Mouse (Mus musculus): ENCODE measurements around the gene Tbc1d25. TPM values are rescaled to one million over a fixed set of nuclear protein-coding genes. Genes with fewer than 3 reads are reported as not detected.

Gene Tbc1d25
- polyA plus RNA-seq, 1 experiment from 2014 or later: 12.1 TPM

GRCm38 (mm10) chrX:8192640-8193418, 16.8 kb upstream of the Tbc1d25 start:
- Histone ChIP-seq H3K9me3 (ENCODE audit: control insufficient read depth, low read length) (no peaks in the 10 kb centered on the region), H3K4me1 (ENCODE audit: control insufficient read depth, insufficient read depth, low read length) (no peaks in the 10 kb centered on the region), H3K4me2 (replicated peaks; ENCODE audit: low read depth, low read length) (peak overlapping the region; percentile 47), H3K9ac (ENCODE audit: low read depth, low read length) (peak overlapping the region; percentile 60; the same call in 1 of the 2 replicates), H3K27me3 (ENCODE audit: control insufficient read depth, insufficient read depth, low read length) (no peaks in the 10 kb centered on the region), H3K27ac (ENCODE audit: low read depth, low read length) (0 out of 2 replicates have a peak overlapping the region, but pooled peaks have one; percentile 20), H3K36me3 (ENCODE audit: control insufficient read depth, insufficient read depth, low read length) (no peaks in the 10 kb centered on the region), H3K4me3 (ENCODE audit: low read length) (peak overlapping the region; percentile 51)
- ATAC-seq (ENCODE audit: low FRiP score, low TSS enrichment): peak; percentile 97
- 23% methylated on average over 38 of the region's 38 CpGs for WGBS

GRCm38 (mm10) chrX:8192126-8192639, 16.2 kb upstream of the Tbc1d25 start:
- Histone ChIP-seq H3K27me3 (ENCODE audit: control insufficient read depth, insufficient read depth, low read length) (no peaks in the 10 kb centered on the region), H3K36me3 (ENCODE audit: control insufficient read depth, insufficient read depth, low read length) (no peaks in the 10 kb centered on the region), H3K4me3 (ENCODE audit: low read length) (peak overlapping the region; percentile 51), H3K4me2 (replicated peaks; ENCODE audit: low read depth, low read length) (peak overlapping the region; percentile 47), H3K4me1 (ENCODE audit: control insufficient read depth, insufficient read depth, low read length) (no peaks in the 10 kb centered on the region), H3K9ac (ENCODE audit: low read depth, low read length) (peak overlapping the region; percentile 60; the same call in 1 of the 2 replicates), H3K27ac (ENCODE audit: low read depth, low read length) (0 out of 2 replicates have a peak overlapping the region, but pooled peaks have one; percentile 20), H3K9me3 (ENCODE audit: control insufficient read depth, low read length) (no peaks in the 10 kb centered on the region)
- WGBS: 25% methylated on average over 13 of the region's 13 CpGs
- peak; percentile 63 for ATAC-seq (ENCODE audit: low FRiP score, low TSS enrichment)

DNA sequence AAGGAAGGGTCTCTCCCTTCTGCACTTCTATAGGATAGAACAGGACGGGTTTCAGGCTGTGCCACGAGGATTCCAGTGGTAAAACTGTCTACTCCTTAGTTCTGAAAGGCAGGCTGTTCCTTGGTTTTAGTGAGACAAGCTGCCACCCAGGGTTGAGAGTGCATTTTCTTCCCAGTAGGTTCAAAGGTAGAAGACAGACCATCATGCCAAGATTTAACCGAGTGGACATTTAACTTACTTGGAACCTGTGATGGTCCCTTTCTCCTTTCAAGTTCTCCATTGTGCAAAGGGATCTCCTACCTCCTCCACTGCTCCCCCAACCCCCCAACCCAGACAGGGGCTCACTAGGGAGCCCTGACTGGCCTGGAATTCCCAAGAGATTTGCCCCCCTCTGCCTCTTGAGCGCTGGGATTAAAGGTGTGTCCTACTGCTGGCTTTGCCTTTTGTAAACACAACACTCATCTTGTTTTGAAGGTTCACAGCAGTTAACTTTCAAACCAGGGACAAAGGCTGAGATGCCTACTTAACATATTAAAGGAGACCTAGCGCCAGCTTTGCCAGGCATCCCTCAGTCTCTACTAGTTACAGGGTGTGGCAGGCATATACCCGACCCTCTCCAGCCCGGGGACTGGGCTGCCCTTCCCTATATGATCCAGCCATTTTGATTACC, 7.0 kb upstream of the Tbc1d25 start:
- 15% methylated on average over 7 of the region's 7 CpGs for WGBS
- Histone ChIP-seq H3K4me3 (ENCODE audit: low read length) (no peak overlapping the region), H3K9me3 (ENCODE audit: control insufficient read depth, low read length) (no peaks in the 10 kb centered on the region), H3K27me3 (ENCODE audit: control insufficient read depth, insufficient read depth, low read length) (no peaks in the 10 kb centered on the region), H3K36me3 (ENCODE audit: control insufficient read depth, insufficient read depth, low read length) (no peaks in the 10 kb centered on the region), H3K4me1 (ENCODE audit: control insufficient read depth, insufficient read depth, low read length) (no peaks in the 10 kb centered on the region), H3K9ac (ENCODE audit: low read depth, low read length) (no peak overlapping the region), H3K4me2 (replicated peaks; ENCODE audit: low read depth, low read length) (no peak overlapping the region), H3K27ac (ENCODE audit: low read depth, low read length) (no peak overlapping the region)
- no peak for ATAC-seq (ENCODE audit: low FRiP score, low TSS enrichment)

- no peaks in the 10 kb centered on the region for H3K27me3 ChIP-seq (ENCODE audit: control insufficient read depth, insufficient read depth, low read length)
- WGBS: 92% methylated on average over 5 of the region's 5 CpGs
- H3K4me2 ChIP-seq (replicated peaks; ENCODE audit: low read depth, low read length): no peak overlapping the region
- H3K9ac ChIP-seq (ENCODE audit: low read depth, low read length): no peak overlapping the region
- H3K27ac ChIP-seq (ENCODE audit: low read depth, low read length): no peak overlapping the region
- no peak for ATAC-seq (ENCODE audit: low FRiP score, low TSS enrichment)
- H3K4me1 ChIP-seq (ENCODE audit: control insufficient read depth, insufficient read depth, low read length): no peaks in the 10 kb centered on the region
- no peak overlapping the region for H3K4me3 ChIP-seq (ENCODE audit: low read length)
- no peaks in the 10 kb centered on the region for H3K9me3 ChIP-seq (ENCODE audit: control insufficient read depth, low read length)
- H3K36me3 ChIP-seq (ENCODE audit: control insufficient read depth, insufficient read depth, low read length): no peaks in the 10 kb centered on the region
Measured at GRCm38 (mm10) chrX:8179646-8180045, 3.7 kb upstream of the Tbc1d25 start.

- Histone ChIP-seq H3K27me3 (ENCODE audit: control insufficient read depth, insufficient read depth, low read length) (no peaks in the 10 kb centered on the region), H3K27ac (ENCODE audit: low read depth, low read length) (no peak overlapping the region), H3K4me2 (replicated peaks; ENCODE audit: low read depth, low read length) (no peak overlapping the region), H3K36me3 (ENCODE audit: control insufficient read depth, insufficient read depth, low read length) (no peaks in the 10 kb centered on the region), H3K4me1 (ENCODE audit: control insufficient read depth, insufficient read depth, low read length) (no peaks in the 10 kb centered on the region), H3K4me3 (ENCODE audit: low read length) (no peak overlapping the region), H3K9me3 (ENCODE audit: control insufficient read depth, low read length) (no peaks in the 10 kb centered on the region), H3K9ac (ENCODE audit: low read depth, low read length) (no peak overlapping the region)
- 95% methylated on average over 2 of the region's 2 CpGs for WGBS
- ATAC-seq (ENCODE audit: low FRiP score, low TSS enrichment): no peak
Measured at GRCm38 (mm10) chrX:8178871-8179270, 2.9 kb upstream of the Tbc1d25 start.

- Histone ChIP-seq H3K9me3 (ENCODE audit: control insufficient read depth, low read length) (no peaks in the 10 kb centered on the region), H3K4me3 (ENCODE audit: low read length) (peak overlapping the region; percentile 62), H3K27ac (ENCODE audit: low read depth, low read length) (no peak overlapping the region), H3K4me1 (ENCODE audit: control insufficient read depth, insufficient read depth, low read length) (no peaks in the 10 kb centered on the region), H3K9ac (ENCODE audit: low read depth, low read length) (peak overlapping the region; percentile 56; the same call in 1 of the 2 replicates), H3K4me2 (replicated peaks; ENCODE audit: low read depth, low read length) (peak overlapping the region; percentile 43), H3K36me3 (ENCODE audit: control insufficient read depth, insufficient read depth, low read length) (peaks cover 4% of the 10 kb centered on the region; the same call in 1 of the 2 replicates), H3K27me3 (ENCODE audit: control insufficient read depth, insufficient read depth, low read length) (no peaks in the 10 kb centered on the region)
- 17% methylated on average over 4 of the region's 4 CpGs for WGBS
- ATAC-seq (ENCODE audit: low FRiP score, low TSS enrichment): no peak; the same call in 1 of the 2 replicates
Measured at GRCm38 (mm10) chrX:8175169-8175503, 845 bp downstream of the Tbc1d25 start.

DNA sequence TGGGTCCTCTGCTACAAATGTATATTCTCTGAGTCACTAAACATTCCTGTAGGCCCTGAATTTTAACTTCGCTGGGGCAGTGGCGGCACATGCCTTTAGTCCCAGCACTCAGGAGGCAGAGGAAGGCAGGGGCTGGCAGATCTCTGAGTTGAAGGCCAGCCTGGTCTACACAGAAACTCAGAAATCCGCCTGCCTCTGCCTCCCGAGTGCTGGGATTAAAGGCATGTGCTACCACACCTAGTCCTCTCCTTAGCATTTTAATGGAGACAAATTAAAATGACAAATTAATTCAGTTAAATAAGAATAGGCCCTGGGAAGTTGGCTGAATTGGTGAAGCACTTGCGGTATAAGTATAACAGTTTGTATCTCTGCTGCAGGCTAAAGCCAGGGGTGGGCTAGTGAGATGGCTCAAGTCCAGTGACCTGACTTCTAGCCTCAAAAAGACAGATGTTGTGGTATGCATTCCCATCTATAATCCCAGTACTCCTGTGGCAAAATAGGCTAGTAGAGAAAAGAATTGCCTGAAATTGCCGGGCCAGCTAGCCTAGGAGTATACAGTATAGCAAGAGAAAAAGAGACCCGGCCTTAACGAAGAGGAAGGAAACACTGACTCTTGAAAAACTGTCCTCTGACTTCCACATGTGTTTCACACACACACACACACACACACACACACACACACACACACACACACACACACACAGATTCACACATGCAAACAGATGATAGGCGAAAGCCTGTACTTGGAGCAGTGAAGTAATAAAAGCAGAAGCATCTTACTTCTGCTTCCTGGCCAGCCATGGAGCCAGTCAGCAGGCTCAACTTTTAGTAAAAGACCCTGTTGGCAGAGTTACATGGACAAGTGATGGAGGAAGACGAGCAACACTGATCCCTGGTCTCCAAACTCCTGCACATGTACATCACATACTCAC, 8.0 kb downstream of the Tbc1d25 start:
- Histone ChIP-seq H3K4me2 (replicated peaks; ENCODE audit: low read depth, low read length) (no peak overlapping the region), H3K4me1 (ENCODE audit: control insufficient read depth, insufficient read depth, low read length) (no peaks in the 10 kb centered on the region), H3K9me3 (ENCODE audit: control insufficient read depth, low read length) (no peaks in the 10 kb centered on the region), H3K9ac (ENCODE audit: low read depth, low read length) (no peak overlapping the region), H3K36me3 (ENCODE audit: control insufficient read depth, insufficient read depth, low read length) (peaks cover 6% of the 10 kb centered on the region; the same call in 1 of the 2 replicates), H3K27ac (ENCODE audit: low read depth, low read length) (no peak overlapping the region), H3K27me3 (ENCODE audit: control insufficient read depth, insufficient read depth, low read length) (no peaks in the 10 kb centered on the region), H3K4me3 (ENCODE audit: low read length) (no peak overlapping the region)
- ATAC-seq (ENCODE audit: low FRiP score, low TSS enrichment): no peak
- 92% methylated on average over 10 of the region's 10 CpGs for WGBS

GRCm38 (mm10) chrX:8164471-8164870, 11.5 kb downstream of the Tbc1d25 start:
- Histone ChIP-seq H3K9me3 (ENCODE audit: control insufficient read depth, low read length) (no peaks in the 10 kb centered on the region), H3K4me3 (ENCODE audit: low read length) (no peak overlapping the region), H3K27me3 (ENCODE audit: control insufficient read depth, insufficient read depth, low read length) (no peaks in the 10 kb centered on the region), H3K27ac (ENCODE audit: low read depth, low read length) (no peak overlapping the region), H3K4me2 (replicated peaks; ENCODE audit: low read depth, low read length) (no peak overlapping the region), H3K9ac (ENCODE audit: low read depth, low read length) (no peak overlapping the region), H3K4me1 (ENCODE audit: control insufficient read depth, insufficient read depth, low read length) (no peaks in the 10 kb centered on the region), H3K36me3 (ENCODE audit: control insufficient read depth, insufficient read depth, low read length) (no peaks in the 10 kb centered on the region)
- ATAC-seq (ENCODE audit: low FRiP score, low TSS enrichment): no peak
- 79% methylated on average over 4 of the region's 4 CpGs for WGBS
